Mouse (Mus musculus): ENCODE measurements around the gene Ddx54. TPM values are rescaled to one million over a fixed set of nuclear protein-coding genes. Genes with fewer than 3 reads are reported as not detected.

Gene Ddx54
- total and polyA plus RNA-seq, 2 experiments from 2014 or later: 31.9 to 37.3 TPM

GRCm38 (mm10) chr5:120652915-120653701 is 40.6 kb downstream of the Ddx54 start:
- Histone ChIP-seq H3K4me3 (ENCODE audit: low read length) (no peak overlapping the region), H3K27me3 (ENCODE audit: insufficient read depth, low read length) (peaks cover 16% of the 10 kb centered on the region), H3K4me1 (ENCODE audit: insufficient read depth, low read length) (no peaks in the 10 kb centered on the region; the same call in 1 of the 2 replicates), H3K4me2 (ENCODE audit: low read depth, low read length) (no peak overlapping the region), H3K36me3 (ENCODE audit: insufficient read depth, low read length) (no peaks in the 10 kb centered on the region), H3K9ac (replicated peaks; ENCODE audit: low read length) (no peak overlapping the region), H3K27ac (no peak overlapping the region), H3K9me3 (ENCODE audit: low read length) (no peaks in the 10 kb centered on the region)
- ATAC-seq (no peak), DNase-seq (ENCODE audit: low spot score) (no peak)
- TF ChIP-seq CTCF (IDR thresholded peaks at IDR 0.05; ENCODE audit: low read depth): no peak
- 75% methylated on average over 28 of the region's 28 CpGs for WGBS

- ATAC-seq (no peak), DNase-seq (ENCODE audit: low spot score) (no peak)
- no peak overlapping the region for H3K4me2 ChIP-seq (ENCODE audit: low read depth, low read length)
- H3K9ac ChIP-seq (replicated peaks; ENCODE audit: low read length): no peak overlapping the region
- H3K9me3 ChIP-seq (ENCODE audit: low read length): no peaks in the 10 kb centered on the region
- no peak for TF ChIP-seq CTCF (IDR thresholded peaks at IDR 0.05; ENCODE audit: low read depth)
- WGBS: 88% methylated on average over 2 of the region's 2 CpGs
- H3K27me3 ChIP-seq (ENCODE audit: insufficient read depth, low read length): peaks cover 14% of the 10 kb centered on the region
- H3K4me1 ChIP-seq (ENCODE audit: insufficient read depth, low read length): no peaks in the 10 kb centered on the region; the same call in 1 of the 2 replicates
- H3K4me3 ChIP-seq (ENCODE audit: low read length): no peak overlapping the region
- no peaks in the 10 kb centered on the region for H3K36me3 ChIP-seq (ENCODE audit: insufficient read depth, low read length)
- no peak overlapping the region for H3K27ac ChIP-seq
Measured at GRCm38 (mm10) chr5:120653873-120654272, 41.3 kb downstream of the Ddx54 start.

DNA sequence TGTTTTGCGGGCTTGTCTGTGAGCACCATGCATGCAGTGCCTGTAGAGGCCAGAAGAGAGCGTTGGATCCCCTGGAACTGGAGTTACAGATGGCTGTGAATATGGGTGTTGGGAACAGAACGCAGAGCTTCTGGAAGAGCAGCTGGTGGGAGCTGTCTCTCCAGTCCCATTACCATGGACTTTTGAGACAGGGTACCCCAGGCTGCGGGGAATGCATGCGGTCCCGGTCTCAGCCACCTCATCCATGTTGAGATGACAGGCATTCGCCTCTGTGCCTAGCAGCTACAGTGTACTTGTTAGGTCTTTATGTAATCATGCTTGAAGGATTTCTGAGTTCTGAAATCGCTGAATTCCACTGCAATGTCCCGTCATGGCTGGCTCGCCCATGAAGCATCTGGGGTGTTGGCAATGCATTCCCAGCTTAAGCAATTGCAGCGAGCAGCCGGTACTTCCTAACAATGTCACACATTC is 43.8 kb downstream of the Ddx54 start:
- no peak overlapping the region for H3K27ac ChIP-seq
- TF ChIP-seq CTCF (IDR thresholded peaks at IDR 0.05; ENCODE audit: low read depth): peak; percentile 25; the same call in 1 of the 2 replicates
- H3K36me3 ChIP-seq (ENCODE audit: insufficient read depth, low read length): no peaks in the 10 kb centered on the region
- no peaks in the 10 kb centered on the region for H3K9me3 ChIP-seq (ENCODE audit: low read length)
- H3K4me3 ChIP-seq (ENCODE audit: low read length): no peak overlapping the region
- no peaks in the 10 kb centered on the region for H3K4me1 ChIP-seq (ENCODE audit: insufficient read depth, low read length)
- H3K9ac ChIP-seq (replicated peaks; ENCODE audit: low read length): no peak overlapping the region
- WGBS: 80% methylated on average over 12 of the region's 12 CpGs
- ATAC-seq (no peak), DNase-seq (ENCODE audit: low spot score) (no peak)
- no peak overlapping the region for H3K4me2 ChIP-seq (ENCODE audit: low read depth, low read length)
- no peaks in the 10 kb centered on the region for H3K27me3 ChIP-seq (ENCODE audit: insufficient read depth, low read length)

DNA sequence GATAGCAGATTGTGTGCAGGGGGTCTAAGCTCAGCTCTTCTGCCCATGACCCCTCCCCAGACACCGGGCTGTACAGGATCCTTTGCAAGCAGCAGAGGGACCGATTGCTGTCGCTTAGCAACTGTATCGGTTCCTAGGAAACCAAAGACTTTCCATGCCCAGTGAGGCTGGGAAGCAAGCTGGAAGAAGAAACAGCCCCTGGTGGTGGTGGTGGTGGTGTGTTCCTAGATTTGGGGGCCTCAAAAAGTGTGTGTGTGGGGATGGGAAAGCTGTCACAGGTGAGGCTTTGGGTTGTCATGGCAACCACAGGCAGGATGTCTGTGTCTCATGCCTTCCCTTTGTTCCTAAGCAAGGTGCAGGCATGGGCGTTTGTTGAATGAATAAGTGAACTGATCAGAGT is 48.3 kb downstream of the Ddx54 start:
- 15% methylated on average over 5 of the region's 5 CpGs for WGBS
- Histone ChIP-seq H3K4me2 (ENCODE audit: low read depth, low read length) (no peak overlapping the region), H3K9ac (replicated peaks; ENCODE audit: low read length) (no peak overlapping the region; the same call in 1 of the 2 replicates), H3K36me3 (ENCODE audit: insufficient read depth, low read length) (no peaks in the 10 kb centered on the region), H3K4me1 (ENCODE audit: insufficient read depth, low read length) (no peaks in the 10 kb centered on the region), H3K27me3 (ENCODE audit: insufficient read depth, low read length) (no peaks in the 10 kb centered on the region), H3K9me3 (ENCODE audit: low read length) (no peaks in the 10 kb centered on the region), H3K27ac (peak overlapping the region; percentile 70), H3K4me3 (ENCODE audit: low read length) (no peak overlapping the region)
- DNase-seq (ENCODE audit: low spot score): peak; percentile 83
- ATAC-seq: peak; percentile 81
- peak; percentile 65 for TF ChIP-seq CTCF (IDR thresholded peaks at IDR 0.05; ENCODE audit: low read depth)

GRCm38 (mm10) chr5:120664888-120665287 is 52.3 kb downstream of the Ddx54 start:
- TF ChIP-seq CTCF (IDR thresholded peaks at IDR 0.05; ENCODE audit: low read depth): 0 out of 2 replicates have a peak, but pooled peaks have one; percentile 15
- Histone ChIP-seq H3K27ac (no peak overlapping the region), H3K4me2 (ENCODE audit: low read depth, low read length) (no peak overlapping the region), H3K4me3 (ENCODE audit: low read length) (no peak overlapping the region), H3K36me3 (ENCODE audit: insufficient read depth, low read length) (no peaks in the 10 kb centered on the region), H3K4me1 (ENCODE audit: insufficient read depth, low read length) (no peaks in the 10 kb centered on the region), H3K9me3 (ENCODE audit: low read length) (no peaks in the 10 kb centered on the region), H3K27me3 (ENCODE audit: insufficient read depth, low read length) (no peaks in the 10 kb centered on the region), H3K9ac (replicated peaks; ENCODE audit: low read length) (no peak overlapping the region)
- no peak for ATAC-seq
- DNase-seq (ENCODE audit: low spot score): no peak
- WGBS: 61% methylated on average over 2 of the region's 2 CpGs

DNA sequence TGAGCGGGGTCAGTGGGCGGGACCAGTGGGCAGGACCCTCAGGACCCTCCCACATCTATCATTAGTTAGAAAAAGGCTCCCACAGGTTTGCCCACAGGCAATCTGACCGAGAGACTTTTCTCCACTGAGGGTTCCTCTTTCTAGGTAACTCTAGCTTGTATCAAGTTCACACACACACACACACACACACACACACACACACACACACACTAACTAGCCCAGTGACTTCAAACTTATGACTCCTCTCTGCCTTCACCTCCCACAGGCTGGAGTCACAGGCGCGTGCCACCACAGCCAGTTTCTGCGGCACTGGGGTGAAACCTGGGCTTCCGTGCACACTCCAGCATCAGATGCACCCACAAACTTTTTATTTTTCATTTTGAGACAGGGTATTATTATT is 56.2 kb downstream of the Ddx54 start:
- no peak for DNase-seq (ENCODE audit: low spot score)
- Histone ChIP-seq H3K27me3 (ENCODE audit: insufficient read depth, low read length) (no peaks in the 10 kb centered on the region), H3K4me3 (ENCODE audit: low read length) (no peak overlapping the region), H3K27ac (no peak overlapping the region), H3K4me2 (ENCODE audit: low read depth, low read length) (no peak overlapping the region), H3K4me1 (ENCODE audit: insufficient read depth, low read length) (no peaks in the 10 kb centered on the region), H3K9me3 (ENCODE audit: low read length) (no peaks in the 10 kb centered on the region), H3K36me3 (ENCODE audit: insufficient read depth, low read length) (no peaks in the 10 kb centered on the region), H3K9ac (replicated peaks; ENCODE audit: low read length) (no peak overlapping the region)
- TF ChIP-seq CTCF (IDR thresholded peaks at IDR 0.05; ENCODE audit: low read depth): no peak
- WGBS: 66% methylated on average over 7 of the region's 7 CpGs
- ATAC-seq: no peak

- no peaks in the 10 kb centered on the region for H3K27me3 ChIP-seq (ENCODE audit: insufficient read depth, low read length)
- ATAC-seq (no peak), DNase-seq (ENCODE audit: low spot score) (no peak)
- no peak overlapping the region for H3K27ac ChIP-seq
- H3K4me3 ChIP-seq (ENCODE audit: low read length): no peak overlapping the region
- no peak overlapping the region for H3K4me2 ChIP-seq (ENCODE audit: low read depth, low read length)
- TF ChIP-seq CTCF (IDR thresholded peaks at IDR 0.05; ENCODE audit: low read depth): no peak
- no peaks in the 10 kb centered on the region for H3K36me3 ChIP-seq (ENCODE audit: insufficient read depth, low read length)
- H3K4me1 ChIP-seq (ENCODE audit: insufficient read depth, low read length): no peaks in the 10 kb centered on the region
- WGBS: 93% methylated on average over 7 of the region's 7 CpGs
- no peak overlapping the region for H3K9ac ChIP-seq (replicated peaks; ENCODE audit: low read length)
- H3K9me3 ChIP-seq (ENCODE audit: low read length): no peaks in the 10 kb centered on the region
Measured at GRCm38 (mm10) chr5:120670132-120670531, 57.6 kb downstream of the Ddx54 start.

Measured in hindbrain, postnatal 0 days (tissue).